Mouse (Mus musculus): Measurements from ENCODE around the gene Eif4e.
"Not testable (repeated sequence)": the region's sequence is repeated elsewhere in the genome, so short reads cannot be mapped to it uniquely, and the experiment has no call there.

The Eif4e gene

GRCm38 (mm10) chr3:138515656-138516370, 10.2 kb upstream of the Eif4e start:
- ATAC-seq (ENCODE audit: insufficient number of reproducible peaks, low FRiP score, low TSS enrichment) = no peak

- ATAC-seq (ENCODE audit: insufficient number of reproducible peaks, low FRiP score, low TSS enrichment) = no peak
These were observed 8.1 kb upstream of the Eif4e start for GRCm38 (mm10) chr3:138517881-138518280.

DNA sequence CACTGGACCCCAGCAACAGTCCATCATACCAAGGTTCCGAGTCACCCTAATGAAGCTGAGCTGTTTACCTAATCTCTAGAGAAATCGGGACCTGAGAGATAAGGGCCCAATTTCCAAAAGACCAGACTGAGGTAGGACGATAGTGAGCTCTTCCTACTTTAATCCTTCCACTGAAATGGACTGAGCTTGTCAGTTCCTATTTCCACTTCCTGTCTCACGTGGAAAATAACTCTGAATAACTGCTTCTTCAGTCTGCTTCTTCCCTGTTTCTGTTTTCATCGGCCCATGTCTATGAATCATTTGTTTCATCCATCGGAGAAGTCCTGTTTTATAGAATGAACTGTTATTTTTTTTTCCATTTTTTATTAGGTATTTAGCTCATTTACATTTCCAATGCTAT, 6.8 kb upstream of the Eif4e start:
- no peak for ATAC-seq (ENCODE audit: insufficient number of reproducible peaks, low FRiP score, low TSS enrichment)

DNA sequence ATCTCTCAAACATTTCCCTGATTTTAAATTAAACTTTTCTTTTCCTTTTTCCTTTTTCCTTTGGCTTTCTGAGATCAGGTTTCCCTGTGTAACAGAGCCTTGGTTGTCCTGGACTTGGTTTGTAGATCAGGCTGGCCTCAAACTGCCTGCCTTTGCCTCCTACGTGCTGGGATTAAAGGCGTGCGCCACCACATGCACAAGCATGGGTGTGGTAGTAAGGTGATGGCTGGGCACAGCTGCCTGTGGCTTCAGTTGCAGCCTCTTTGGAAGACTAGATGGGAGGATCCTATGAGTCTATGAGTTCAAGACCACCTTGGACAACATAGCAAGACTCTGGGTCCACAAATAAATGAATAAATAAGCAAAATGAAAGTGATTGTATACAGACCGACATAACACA, 2.0 kb upstream of the Eif4e start:
- ATAC-seq (ENCODE audit: insufficient number of reproducible peaks, low FRiP score, low TSS enrichment) = no peak

DNA sequence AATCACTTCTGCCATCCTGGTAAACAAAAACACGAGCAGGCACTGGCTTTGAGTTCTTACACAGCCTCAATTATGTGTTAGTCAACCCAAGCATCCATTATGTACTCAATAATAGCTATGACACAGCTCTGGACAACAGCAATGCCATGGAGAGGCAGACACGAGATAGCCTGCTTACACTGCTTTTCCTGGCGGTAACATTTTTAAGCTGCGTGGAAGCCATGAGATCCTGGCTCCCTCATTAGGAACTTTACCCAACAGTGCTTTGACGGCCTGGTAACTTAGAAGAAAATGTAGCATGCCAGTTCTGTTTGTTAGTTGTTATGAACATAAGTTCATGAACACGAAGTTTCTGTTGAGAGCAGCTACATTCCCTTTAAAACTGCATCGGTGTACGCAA, 485 bp upstream of the Eif4e start:
- ATAC-seq (ENCODE audit: insufficient number of reproducible peaks, low FRiP score, low TSS enrichment) = no peak

GRCm38 (mm10) chr3:138526916-138527666, 1.1 kb downstream of the Eif4e start:
- ATAC-seq (ENCODE audit: insufficient number of reproducible peaks, low FRiP score, low TSS enrichment) = peak; percentile 92

DNA sequence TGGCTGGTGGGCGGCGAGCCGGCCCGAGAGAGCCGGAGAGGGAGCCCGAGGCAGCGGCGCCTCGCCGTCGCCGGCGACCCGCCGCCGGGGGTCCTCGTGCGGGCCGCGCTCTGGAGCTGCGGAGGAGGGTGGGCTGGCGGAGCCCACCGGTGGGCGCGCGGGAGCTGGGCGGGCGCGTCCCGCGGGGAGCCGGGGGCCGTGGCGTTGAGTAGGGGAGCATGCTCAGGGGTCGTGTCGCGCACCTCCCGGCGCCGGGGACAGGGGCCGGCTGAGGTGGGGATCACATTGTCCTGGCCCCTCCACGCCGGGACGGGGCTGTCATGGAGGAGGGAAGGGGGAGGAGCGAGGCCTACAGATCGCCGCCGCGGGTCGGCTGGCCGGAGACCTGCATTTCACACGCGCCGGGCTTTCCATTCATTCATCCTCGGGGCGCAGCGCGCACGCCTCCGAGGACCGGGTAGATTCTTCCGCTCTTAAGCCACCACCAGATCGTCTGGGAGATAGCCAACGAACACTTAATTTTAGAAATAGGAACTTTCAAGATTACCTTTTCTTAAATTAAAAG, 1.8 kb downstream of the Eif4e start:
- peak; percentile 64 for ATAC-seq (ENCODE audit: insufficient number of reproducible peaks, low FRiP score, low TSS enrichment)

- no peak for ATAC-seq (ENCODE audit: insufficient number of reproducible peaks, low FRiP score, low TSS enrichment)
These were observed 2.3 kb downstream of the Eif4e start for GRCm38 (mm10) chr3:138528265-138528664.

- ATAC-seq (ENCODE audit: insufficient number of reproducible peaks, low FRiP score, low TSS enrichment) = no peak
These were observed 4.8 kb downstream of the Eif4e start for GRCm38 (mm10) chr3:138530578-138531478.

- ATAC-seq (ENCODE audit: insufficient number of reproducible peaks, low FRiP score, low TSS enrichment) = no peak
These were observed 5.7 kb downstream of the Eif4e start for GRCm38 (mm10) chr3:138531479-138532181.

- no peak for ATAC-seq (ENCODE audit: insufficient number of reproducible peaks, low FRiP score, low TSS enrichment)
These were observed 6.8 kb downstream of the Eif4e start for GRCm38 (mm10) chr3:138532764-138533163.

GRCm38 (mm10) chr3:138536031-138536430, 10.1 kb downstream of the Eif4e start:
- ATAC-seq (ENCODE audit: insufficient number of reproducible peaks, low FRiP score, low TSS enrichment) = no peak

DNA sequence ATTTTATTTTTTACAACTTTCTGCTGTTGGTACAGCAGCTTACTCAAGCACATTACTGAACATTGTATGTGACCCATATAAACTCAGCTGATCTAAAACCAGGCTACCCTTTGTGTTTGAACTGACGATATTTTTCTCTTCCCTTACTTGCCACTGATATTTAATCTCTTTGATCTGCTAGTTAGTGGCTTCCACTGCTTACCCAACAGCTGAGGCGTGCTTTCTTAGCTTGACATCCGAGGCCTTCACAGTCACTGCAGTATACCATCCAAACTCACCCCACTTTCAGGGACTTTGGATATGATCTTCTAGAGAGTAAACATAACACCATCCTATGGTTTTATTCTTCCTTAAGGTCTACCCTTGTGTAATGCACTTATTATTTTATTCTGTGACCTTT, 16.6 kb downstream of the Eif4e start:
- ATAC-seq (ENCODE audit: insufficient number of reproducible peaks, low FRiP score, low TSS enrichment) = no peak

- no peak for ATAC-seq (ENCODE audit: insufficient number of reproducible peaks, low FRiP score, low TSS enrichment)
These were observed 18.1 kb downstream of the Eif4e start for GRCm38 (mm10) chr3:138544117-138544516.

GRCm38 (mm10) chr3:138546678-138547077, 20.7 kb downstream of the Eif4e start:
- ATAC-seq (ENCODE audit: insufficient number of reproducible peaks, low FRiP score, low TSS enrichment) = no peak

GRCm38 (mm10) chr3:138549045-138549444, 23.1 kb downstream of the Eif4e start:
- ATAC-seq (ENCODE audit: insufficient number of reproducible peaks, low FRiP score, low TSS enrichment) = no peak

DNA sequence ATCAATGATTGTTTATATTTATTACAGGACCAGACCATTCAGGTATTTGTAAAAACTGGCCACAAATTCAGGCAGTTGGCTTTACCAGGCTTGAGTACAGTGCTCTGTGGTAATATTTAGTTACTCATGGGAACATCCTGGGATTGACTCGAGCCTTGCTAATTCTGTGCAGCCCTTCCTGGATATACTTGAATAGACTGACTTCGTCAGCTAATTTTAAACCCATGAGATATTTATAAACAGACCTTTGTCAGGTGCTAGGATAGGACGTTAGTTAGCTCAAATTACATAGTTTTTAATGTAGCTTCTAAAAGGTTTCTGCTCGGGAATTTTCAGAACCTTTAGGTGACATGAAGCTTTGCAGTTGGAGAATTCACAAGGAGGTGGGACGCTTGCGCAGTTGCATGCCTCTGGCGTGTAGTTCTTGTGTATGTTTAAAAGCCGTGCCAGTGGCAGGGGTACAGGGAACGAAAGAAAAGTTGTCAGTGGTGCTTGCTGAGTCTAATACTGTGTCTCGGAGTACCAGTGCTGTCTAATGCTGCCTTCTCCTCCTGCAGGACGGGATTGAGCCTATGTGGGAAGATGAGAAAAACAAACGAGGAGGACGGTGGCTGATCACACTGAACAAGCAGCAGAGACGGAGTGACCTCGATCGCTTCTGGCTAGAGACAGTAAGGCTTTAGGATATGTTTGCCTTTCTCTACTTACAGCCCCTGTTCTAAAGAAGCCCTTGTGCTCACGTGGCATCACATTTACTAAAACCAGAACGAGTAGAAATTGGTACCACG, 24.6 kb downstream of the Eif4e start:
- ATAC-seq (ENCODE audit: insufficient number of reproducible peaks, low FRiP score, low TSS enrichment) = no peak

- ATAC-seq (ENCODE audit: insufficient number of reproducible peaks, low FRiP score, low TSS enrichment) = not testable (repeated sequence)
These were observed 29.3 kb downstream of the Eif4e start for GRCm38 (mm10) chr3:138555279-138555678.

DNA sequence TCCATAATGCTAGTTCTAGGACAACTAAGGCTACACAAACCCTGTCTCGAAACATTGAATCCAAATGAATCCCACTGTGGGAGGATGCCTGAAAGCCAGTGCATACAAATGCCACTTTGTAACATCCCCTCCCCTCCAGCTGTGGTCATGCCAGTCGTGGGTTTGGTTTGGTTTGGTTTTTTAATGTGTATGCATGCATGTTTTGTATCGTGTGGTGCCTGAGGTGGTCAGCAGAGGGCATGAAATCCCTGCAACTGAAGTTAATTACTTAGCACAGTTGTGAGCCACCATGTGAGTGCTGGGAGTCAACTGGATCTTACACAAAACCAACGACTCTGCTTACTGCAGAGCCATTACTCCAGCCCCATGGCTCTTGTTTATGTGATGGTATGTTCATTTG, 32.5 kb downstream of the Eif4e start:
- no peak for ATAC-seq (ENCODE audit: insufficient number of reproducible peaks, low FRiP score, low TSS enrichment)

Measured in cerebellum, adult (tissue).